Mouse (Mus musculus): ENCODE measurements at regions not wholly inside any gene's neighbourhood (a gene's known extent, or its start where the extent isn't known, plus 50 kb on each side); places are given as distances from the start of the nearest gene placed in this dataset.

DNA sequence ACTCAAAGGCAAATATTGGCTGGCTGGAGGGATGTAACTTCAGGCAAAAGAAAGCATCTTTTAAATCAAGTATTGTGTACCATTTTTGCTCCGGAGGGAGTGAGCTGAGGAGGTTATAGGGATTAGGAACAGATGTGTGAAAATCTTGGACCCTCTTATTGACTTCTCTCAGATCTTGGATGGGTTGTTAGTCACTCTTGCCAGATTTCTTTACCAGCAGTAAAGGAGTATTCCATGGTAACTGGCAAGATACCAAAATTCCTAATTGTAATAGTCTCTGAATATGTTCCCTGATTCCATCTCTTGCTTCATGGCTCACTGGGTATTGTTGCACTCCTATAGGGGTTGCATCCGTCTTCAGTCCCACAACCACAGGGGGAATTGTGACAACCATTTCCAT, 58.1 kb upstream of the Fbxw17 start:
- TF ChIP-seq POLR2A (IDR thresholded peaks at IDR 0.05; ENCODE audit: insufficient read depth, low read depth, low read length) = no peak
- no peak for TF ChIP-seq CTCF (IDR thresholded peaks at IDR 0.05)

Measured in heart, adult 2 months (tissue).